Mouse (Mus musculus): ENCODE results near the gene Fubp3.

- TF ChIP-seq CTCF (conservative IDR thresholded peaks at IDR 0.05; ENCODE audit: low read length) (no peak), POU5F1 (IDR thresholded peaks at IDR 0.05; ENCODE audit: borderline replicate concordance, low read length) (no peak)
These were observed 9.2 kb downstream of the Fubp3 start for GRCm38 (mm10) chr2:31581617-31582016.
